Mouse (Mus musculus) neural tube, embryonic 14.5 days (tissue): Measurements from ENCODE around the gene Dock10. TPM values are rescaled to one million over a fixed set of nuclear protein-coding genes. Genes with fewer than 3 reads are reported as not detected.
A peak's percentile ranks its signal among the peaks of the same experiment; 100 is the strongest.

Experiments used
- ATAC-seq: fragments of 200-750 bp; cut with Nextera tagmentation; 2 replicates; pipeline ENCODE4 v1.8.0; 2017; ENCODE audit warnings: low read depth, mild to moderate bottlenecking, moderate TSS enrichment, moderate library complexity
- H3K27ac ChIP-seq: fragments of 300-500 bp; sonication (generic); 2 replicates; pipeline ENCODE4 v1.5.1; 2014; ENCODE audit warnings: low read depth, mild to moderate bottlenecking, control low read depth, low read length, moderate library complexity, mixed read lengths
- H3K27me3 ChIP-seq: fragments of 300-500 bp; sonication (generic); 2 replicates; pipeline ENCODE4 v1.6.1; 2014; ENCODE audit warnings: low read length; ENCODE audit not compliant: control insufficient read depth, insufficient read depth
- H3K36me3 ChIP-seq: fragments of 300-500 bp; sonication (generic); 2 replicates; pipeline ENCODE4 v1.6.1; 2014; ENCODE audit warnings: low read length, mixed read lengths; ENCODE audit not compliant: control insufficient read depth, insufficient read depth
- H3K4me1 ChIP-seq: fragments of 300-500 bp; sonication (generic); 2 replicates; pipeline ENCODE4 v1.6.1; 2014; ENCODE audit warnings: low read length; ENCODE audit not compliant: control insufficient read depth, insufficient read depth
- H3K4me2 ChIP-seq: fragments of 300-500 bp; sonication (generic); 2 replicates; pipeline ENCODE4 v1.6.1; 2014; ENCODE audit warnings: mild to moderate bottlenecking, low read depth, low read length, control low read depth
- H3K4me3 ChIP-seq: fragments of 300-500 bp; sonication (generic); 2 replicates; pipeline ENCODE4 v1.5.1; 2014; ENCODE audit warnings: low read depth, low read length, control low read depth, mixed read lengths
- H3K9ac ChIP-seq: fragments of 300-500 bp; sonication (generic); replicated peaks from 2 replicates; pipeline ENCODE4 v1.6.1; 2014; ENCODE audit warnings: low read depth, mild to moderate bottlenecking, control low read depth, low read length, mixed read lengths
- H3K9me3 ChIP-seq: fragments of 300-500 bp; sonication (generic); 2 replicates; pipeline ENCODE4 v1.6.1; 2016; ENCODE audit warnings: low read length; ENCODE audit not compliant: control insufficient read depth
- WGBS: fragments of 180-500 bp; shearing (Covaris S2); extraction: QIAGEN DNeasy Blood & Tissue Kit; methylation state at CpG from one replicate; pipeline ENCODE4 v1.1.7; 2014; 5-methylcytosine and 5-hydroxymethylcytosine counted together
- polyA plus RNA-seq: library from polyadenylated mRNA; unstranded; fragments of >200 nt; fragmentation: Nextera tagmentation; extraction: Ambion mirVana; gene quantifications from 2 replicates; pipeline ENCODE4 v1.2.1, GENCODE M21; 2014

Gene Dock10
- polyA plus RNA-seq, 1 experiment from 2014 or later = 8.3 TPM

DNA sequence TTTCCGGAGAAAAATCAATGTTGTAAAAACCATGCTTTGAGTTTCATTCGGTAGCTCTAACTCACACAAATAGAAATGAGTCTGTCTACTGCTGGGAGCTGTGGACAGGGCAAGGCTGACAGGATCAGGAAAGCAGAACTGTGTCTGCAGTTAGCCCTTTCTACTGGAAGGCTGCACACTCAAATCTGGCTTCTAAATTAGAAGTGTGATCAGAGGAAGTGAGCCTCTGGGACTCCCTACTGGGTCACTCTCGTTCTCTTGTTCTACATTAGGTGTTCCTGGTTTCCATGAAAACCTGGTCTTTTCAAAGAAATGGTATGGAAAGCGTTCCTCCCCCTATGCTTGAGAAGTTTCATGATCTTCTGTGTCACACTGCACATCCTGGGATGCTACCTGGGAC is 103.1 kb downstream of the Dock10 start:
- ATAC-seq = no peak
- Histone ChIP-seq H3K4me3 (no peak overlapping the region), H3K27me3 (no peaks in the 10 kb centered on the region), H3K9me3 (no peaks in the 10 kb centered on the region), H3K9ac (no peak overlapping the region), H3K27ac (no peak overlapping the region), H3K4me1 (no peaks in the 10 kb centered on the region), H3K4me2 (no peak overlapping the region), H3K36me3 (no peaks in the 10 kb centered on the region)
- 84% methylated on average over 4 of the region's 4 CpGs for WGBS

DNA sequence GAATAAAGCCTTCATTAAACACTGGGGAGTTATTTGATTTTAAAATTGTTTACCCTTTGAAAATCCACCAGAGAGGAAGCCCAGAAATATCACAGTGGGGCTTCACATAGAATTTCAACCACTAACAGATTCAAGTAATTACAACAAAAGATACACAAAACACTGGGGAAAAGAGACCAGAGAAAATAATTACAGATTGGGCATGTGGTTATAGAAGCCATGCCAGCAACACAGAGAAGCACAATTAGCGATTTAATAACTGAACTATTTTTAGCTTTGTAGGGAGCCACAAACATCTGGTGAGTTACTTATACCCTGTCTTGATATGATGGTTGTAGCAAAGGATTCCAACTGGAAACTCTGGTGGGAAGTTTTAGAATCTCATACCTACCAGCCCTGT is 104.2 kb downstream of the Dock10 start:
- Histone ChIP-seq H3K27me3 (no peaks in the 10 kb centered on the region), H3K4me1 (no peaks in the 10 kb centered on the region), H3K9ac (no peak overlapping the region), H3K4me3 (no peak overlapping the region), H3K9me3 (no peaks in the 10 kb centered on the region), H3K36me3 (no peaks in the 10 kb centered on the region), H3K4me2 (no peak overlapping the region), H3K27ac (no peak overlapping the region)
- no peak for ATAC-seq
- 75% methylated on average over 1 of the region's 1 CpGs for WGBS

DNA sequence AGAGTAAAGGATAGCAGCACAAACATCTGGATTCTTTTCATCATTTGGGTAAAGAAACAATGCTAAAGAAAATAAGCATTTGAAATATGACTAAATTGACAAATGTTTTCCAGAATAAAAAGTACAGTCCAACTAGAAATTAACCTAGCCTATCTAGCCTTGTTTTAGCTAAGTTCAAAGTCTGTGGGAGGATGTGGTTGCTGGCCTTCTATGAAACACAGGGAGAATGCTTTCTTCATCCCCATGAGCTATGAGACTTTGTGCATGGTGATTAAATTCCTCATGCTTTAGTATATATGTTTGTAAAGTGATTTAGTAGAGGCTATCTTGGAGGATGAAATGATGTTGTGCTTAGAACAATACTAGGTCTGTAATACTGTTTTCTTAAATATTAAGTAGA is 105.5 kb downstream of the Dock10 start:
- Histone ChIP-seq H3K4me3 (no peak overlapping the region), H3K36me3 (no peaks in the 10 kb centered on the region), H3K9ac (no peak overlapping the region), H3K27me3 (no peaks in the 10 kb centered on the region), H3K4me2 (no peak overlapping the region), H3K27ac (no peak overlapping the region), H3K9me3 (no peaks in the 10 kb centered on the region), H3K4me1 (no peaks in the 10 kb centered on the region)
- ATAC-seq = no peak

DNA sequence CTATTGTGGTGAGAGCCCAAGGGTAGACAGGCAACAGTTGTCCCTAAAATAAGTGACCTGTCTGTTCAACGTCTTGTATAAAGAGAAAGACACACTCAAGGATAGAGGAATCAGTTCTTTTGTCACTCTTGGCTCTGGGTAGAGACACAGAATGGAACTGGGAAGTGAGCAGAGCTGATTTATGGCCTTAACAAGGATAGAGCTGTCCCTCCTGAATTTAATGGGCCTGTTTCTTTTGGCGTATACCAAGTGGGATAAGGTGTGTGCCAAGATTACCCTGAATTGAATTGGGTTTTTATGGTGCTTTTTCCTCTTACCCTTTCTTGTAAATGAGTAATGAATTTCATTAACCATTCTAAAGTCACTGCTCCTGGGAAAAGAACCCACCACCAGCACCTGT is 106.2 kb downstream of the Dock10 start:
- WGBS = 16% methylated on average over 2 of the region's 2 CpGs
- Histone ChIP-seq H3K27me3 (no peaks in the 10 kb centered on the region), H3K4me1 (no peaks in the 10 kb centered on the region)

DNA sequence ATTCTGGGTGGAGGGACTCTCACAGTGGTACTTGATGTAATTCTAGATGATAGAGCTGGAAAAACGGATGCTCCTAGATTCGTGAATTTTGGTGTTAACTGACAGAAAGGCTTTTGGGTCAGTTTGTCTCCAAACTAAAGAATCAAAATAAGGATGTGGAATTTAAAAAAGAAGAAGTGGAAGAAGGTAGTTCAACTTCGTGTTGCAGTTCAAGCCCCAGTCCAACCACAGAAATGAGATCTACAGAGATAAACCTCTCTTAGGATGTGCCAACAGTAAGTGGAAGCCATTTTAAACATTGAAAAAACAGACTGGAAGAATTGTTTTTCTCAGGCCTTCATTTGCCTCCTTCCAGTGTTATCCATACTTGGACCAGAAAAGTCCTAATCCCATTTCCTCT is 111.7 kb downstream of the Dock10 start:
- Histone ChIP-seq H3K9me3 (no peaks in the 10 kb centered on the region), H3K27me3 (no peaks in the 10 kb centered on the region), H3K4me1 (no peaks in the 10 kb centered on the region), H3K4me2 (no peak overlapping the region), H3K36me3 (no peaks in the 10 kb centered on the region), H3K9ac (no peak overlapping the region), H3K27ac (no peak overlapping the region), H3K4me3 (no peak overlapping the region)
- ATAC-seq = no peak
- 87% methylated on average over 3 of the region's 3 CpGs for WGBS

More for the DNA sequence above, 106.2 kb downstream of the Dock10 start:
- H3K4me2 ChIP-seq = no peak overlapping the region
- H3K4me3 ChIP-seq = no peak overlapping the region
- H3K9ac ChIP-seq = no peak overlapping the region
- H3K27ac ChIP-seq = no peak overlapping the region
- ATAC-seq = peak; percentile 86; the same call in 1 of the 2 replicates
- no peaks in the 10 kb centered on the region for H3K36me3 ChIP-seq
- no peaks in the 10 kb centered on the region for H3K9me3 ChIP-seq

DNA sequence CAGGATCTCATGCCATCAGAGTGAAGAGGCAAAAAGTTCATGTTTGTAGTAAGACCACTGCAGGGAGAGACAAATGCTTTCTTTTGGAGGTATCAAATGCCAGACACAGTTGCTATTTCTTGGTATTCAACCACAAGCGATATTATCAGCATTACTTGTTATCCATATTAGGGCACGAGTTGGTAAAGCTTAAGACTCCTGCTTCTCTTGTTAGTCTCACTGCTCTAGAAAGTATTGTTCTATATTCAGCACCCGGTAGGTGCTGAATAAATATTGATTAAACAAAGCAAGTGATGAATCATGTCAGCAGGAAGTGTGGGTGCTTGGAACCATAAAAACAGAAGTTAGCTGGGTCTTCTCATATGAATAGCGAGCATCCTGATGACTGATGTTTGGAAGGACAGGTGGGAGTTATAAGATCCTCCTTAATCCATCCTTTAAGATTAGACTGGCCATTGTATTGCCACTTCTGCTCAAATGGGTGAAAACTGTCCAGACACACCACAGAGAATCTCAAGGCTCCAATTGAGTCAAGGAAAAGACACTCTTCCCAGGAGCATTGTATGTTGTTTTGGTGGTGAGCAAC is 114.4 kb downstream of the Dock10 start:
- no peaks in the 10 kb centered on the region for H3K9me3 ChIP-seq
- no peaks in the 10 kb centered on the region for H3K27me3 ChIP-seq
- H3K4me3 ChIP-seq = no peak overlapping the region
- WGBS = 91% methylated on average over 4 of the region's 4 CpGs
- H3K9ac ChIP-seq = no peak overlapping the region
- H3K36me3 ChIP-seq = no peaks in the 10 kb centered on the region
- no peak overlapping the region for H3K4me2 ChIP-seq
- H3K27ac ChIP-seq = no peak overlapping the region
- no peaks in the 10 kb centered on the region for H3K4me1 ChIP-seq
- no peak for ATAC-seq

DNA sequence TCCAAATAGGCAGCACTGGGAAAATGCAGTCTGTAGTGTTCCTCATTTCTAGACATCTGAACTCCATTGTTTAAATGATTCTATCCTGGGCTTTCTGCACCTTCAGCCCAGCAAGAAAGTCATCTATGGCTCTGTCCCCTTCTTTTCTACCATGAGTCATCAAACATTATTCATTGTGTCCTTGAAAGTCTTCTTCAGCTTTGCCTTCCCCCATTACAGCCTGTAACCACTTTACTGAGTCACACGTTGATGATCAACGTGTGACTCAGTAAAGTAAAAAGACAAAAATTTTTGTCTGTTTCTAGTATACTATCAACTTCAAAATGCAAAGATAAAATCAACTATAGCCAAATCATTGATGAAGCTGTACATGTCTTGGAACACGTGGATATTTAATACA is 116.5 kb downstream of the Dock10 start:
- no peak overlapping the region for H3K4me3 ChIP-seq
- H3K4me2 ChIP-seq = no peak overlapping the region
- H3K27ac ChIP-seq = no peak overlapping the region
- ATAC-seq = no peak
- H3K4me1 ChIP-seq = no peaks in the 10 kb centered on the region
- H3K9ac ChIP-seq = no peak overlapping the region
- no peaks in the 10 kb centered on the region for H3K27me3 ChIP-seq
- H3K9me3 ChIP-seq = no peaks in the 10 kb centered on the region
- H3K36me3 ChIP-seq = no peaks in the 10 kb centered on the region
- 92% methylated on average over 3 of the region's 3 CpGs for WGBS

DNA sequence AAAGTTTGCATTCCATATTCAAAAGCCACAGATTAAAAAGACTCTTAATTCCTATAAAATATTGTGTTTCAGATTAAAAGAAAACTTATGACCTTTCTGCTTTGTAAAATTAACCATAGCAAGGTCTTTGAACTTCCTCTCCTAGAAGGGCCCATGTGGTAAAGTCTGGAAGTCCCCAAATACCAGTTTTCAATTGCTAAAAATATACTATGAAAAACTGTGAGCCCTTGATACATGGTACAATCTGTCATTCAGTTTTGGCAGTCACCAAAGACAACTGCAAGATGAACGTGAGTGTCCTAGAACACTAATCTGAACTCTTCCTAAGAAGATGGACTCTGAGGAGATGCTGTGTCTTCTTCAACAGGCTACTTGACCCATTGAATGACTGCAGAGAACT is 117.0 kb downstream of the Dock10 start:
- WGBS = 81% methylated on average over 1 of the region's 1 CpGs
- Histone ChIP-seq H3K4me2 (no peak overlapping the region), H3K4me1 (no peaks in the 10 kb centered on the region), H3K4me3 (no peak overlapping the region), H3K9ac (no peak overlapping the region), H3K27ac (no peak overlapping the region), H3K27me3 (no peaks in the 10 kb centered on the region), H3K36me3 (no peaks in the 10 kb centered on the region), H3K9me3 (no peaks in the 10 kb centered on the region)
- ATAC-seq = no peak

DNA sequence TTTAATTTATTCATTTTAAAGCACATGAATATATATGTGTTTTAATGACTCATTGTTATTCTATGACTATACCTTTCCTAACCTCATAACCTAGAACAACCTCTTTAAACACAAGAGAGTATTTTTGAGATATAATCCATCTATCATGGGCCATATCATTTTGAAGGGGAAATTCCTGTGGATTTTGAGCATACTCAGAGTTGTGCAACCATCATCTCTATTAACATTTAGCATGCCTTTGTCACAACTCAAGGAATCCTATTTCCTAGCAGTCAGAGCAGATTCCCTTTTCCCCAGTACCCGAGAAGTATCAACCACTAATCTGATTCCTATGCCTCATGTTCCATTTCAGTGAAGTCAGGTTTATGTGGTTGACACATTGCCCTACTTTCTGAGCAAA is 118.8 kb downstream of the Dock10 start:
- no peaks in the 10 kb centered on the region for H3K36me3 ChIP-seq
- H3K27me3 ChIP-seq = no peaks in the 10 kb centered on the region
- H3K4me3 ChIP-seq = no peak overlapping the region
- no peak overlapping the region for H3K9ac ChIP-seq
- 89% methylated on average over 1 of the region's 1 CpGs for WGBS
- H3K9me3 ChIP-seq = no peaks in the 10 kb centered on the region
- H3K4me1 ChIP-seq = no peaks in the 10 kb centered on the region
- no peak overlapping the region for H3K4me2 ChIP-seq
- H3K27ac ChIP-seq = no peak overlapping the region
- no peak for ATAC-seq
